Mouse (Mus musculus) C2C12 (cell line): ENCODE measurements around the gene Slc15a2. TPM values are rescaled to one million over a fixed set of nuclear protein-coding genes. Genes with fewer than 3 reads are reported as not detected.

Experiments
- H3K27me3 ChIP-seq: one replicate; pipeline ENCODE4 v1.6.1; 2011; ENCODE audit not compliant: control insufficient read depth, insufficient read depth, insufficient read length
- H3K36me3 ChIP-seq: one replicate; pipeline ENCODE4 v1.6.1; 2011; ENCODE audit not compliant: control insufficient read depth, insufficient read depth
- H3K4me3 ChIP-seq: one replicate; pipeline ENCODE4 v1.5.1; 2011; ENCODE audit warnings: mild to moderate bottlenecking, control low read depth; ENCODE audit not compliant: poor library complexity, insufficient read depth, severe bottlenecking
- H3K79me2 ChIP-seq: one replicate; pipeline ENCODE4 v1.6.1; 2011; ENCODE audit not compliant: control insufficient read depth, insufficient read depth
- H3K79me3 ChIP-seq: one replicate; pipeline ENCODE4 v1.6.1; 2011; ENCODE audit warnings: low read depth, control low read depth
- H3ac ChIP-seq: one replicate; pipeline ENCODE3; 2011; ENCODE audit warnings: low read depth; ENCODE audit not compliant: control insufficient read depth, insufficient read length
- CEBPB ChIP-seq: IDR thresholded peaks from one replicate; pipeline ENCODE4 v1.6.1; 2011; ENCODE audit warnings: low read depth, mild to moderate bottlenecking, control low read depth, moderate library complexity
- CTCF ChIP-seq: IDR thresholded peaks from one replicate; pipeline ENCODE4 v1.5.1; 2011; ENCODE audit not compliant: control insufficient read depth, insufficient read depth, insufficient read length
- FOSL1 ChIP-seq: IDR thresholded peaks from one replicate; pipeline ENCODE4 v1.8.0; 2011; ENCODE audit warnings: mild to moderate bottlenecking, low read length; ENCODE audit not compliant: poor library complexity, insufficient read depth, severe bottlenecking
- MAX ChIP-seq: IDR thresholded peaks from one replicate; pipeline ENCODE4 v1.6.1; 2011; ENCODE audit warnings: mild to moderate bottlenecking, control low read depth
- MYOD1 ChIP-seq: IDR thresholded peaks from one replicate; pipeline ENCODE4 v1.6.1; 2011; ENCODE audit warnings: low read depth; ENCODE audit not compliant: control insufficient read depth, insufficient read length
- MYOG ChIP-seq: IDR thresholded peaks from one replicate; pipeline ENCODE4 v1.6.1; 2011; ENCODE audit not compliant: control insufficient read depth, insufficient read length; ENCODE audit errors: extremely low read depth
- USF1 ChIP-seq: IDR thresholded peaks from one replicate; pipeline ENCODE4 v1.6.1; 2011; ENCODE audit warnings: low read depth, mild to moderate bottlenecking, control low read depth, moderate library complexity
- polyA plus RNA-seq: library from polyadenylated mRNA; unstranded; fragments of >200 nt; fragmentation: generic; extraction: Trizol; gene quantifications from one replicate; pipeline ENCODE4 v1.2.1, GENCODE M21; 2012; ENCODE audit warnings: missing spikeins

Gene Slc15a2
- polyA plus RNA-seq, 1 experiment: not detected

DNA sequence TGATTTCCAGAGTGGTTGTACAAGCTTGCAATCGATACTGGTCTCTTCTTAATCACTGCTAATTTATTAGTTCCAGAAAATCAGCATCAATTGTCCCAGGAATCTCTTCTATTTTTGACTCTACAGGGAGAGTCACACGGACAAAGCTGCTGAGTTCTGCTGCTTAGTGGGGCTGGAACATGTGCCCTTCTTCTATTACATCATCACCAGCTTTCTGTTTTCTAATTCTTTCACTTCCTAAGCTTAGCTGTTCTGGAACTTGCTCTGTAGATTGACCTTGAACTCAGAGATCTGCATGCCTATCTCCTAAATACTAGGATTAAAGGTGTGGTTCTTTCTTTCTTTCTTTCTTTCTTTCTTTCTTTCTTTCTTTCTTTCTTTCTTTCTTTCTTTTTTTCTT is 13.6 kb upstream of the Slc15a2 start:
- no peak for TF ChIP-seq MYOD1
- TF ChIP-seq MAX: no peak
- no peak for TF ChIP-seq CEBPB
- no peak for TF ChIP-seq MYOG
- no peak for TF ChIP-seq FOSL1
- no peak for TF ChIP-seq USF1
- no peak for TF ChIP-seq CTCF
- Histone ChIP-seq H3K27me3 (no peaks in the 10 kb centered on the region), H3K36me3 (no peaks in the 10 kb centered on the region), H3ac (no peak overlapping the region), H3K79me3 (no peaks in the 10 kb centered on the region), H3K4me3 (no peak overlapping the region), H3K79me2 (no peaks in the 10 kb centered on the region)

DNA sequence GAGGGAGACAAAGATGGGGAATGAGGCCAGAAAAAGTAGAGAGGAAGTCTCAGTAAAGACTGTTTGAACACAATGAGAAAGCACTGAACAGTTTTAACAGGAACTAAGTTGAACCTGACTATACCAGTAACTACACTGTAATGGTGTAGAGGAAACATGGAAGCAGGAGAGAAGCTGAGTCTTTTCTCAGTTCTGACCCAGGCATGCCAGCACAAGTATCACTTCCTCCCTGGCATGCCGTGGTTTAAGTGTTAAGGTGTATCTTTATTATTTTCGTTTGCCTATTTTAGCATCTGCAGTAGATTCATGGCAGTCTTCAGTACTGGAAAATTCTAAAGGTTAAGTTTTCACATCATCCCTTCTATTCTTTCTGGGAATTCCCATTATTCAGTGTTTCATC is 10.2 kb upstream of the Slc15a2 start:
- H3ac ChIP-seq: no peak overlapping the region
- H3K36me3 ChIP-seq: no peaks in the 10 kb centered on the region
- TF ChIP-seq MAX: no peak
- TF ChIP-seq MYOD1: no peak
- TF ChIP-seq MYOG: no peak
- no peak for TF ChIP-seq CTCF
- TF ChIP-seq FOSL1: no peak
- TF ChIP-seq USF1: no peak
- no peak for TF ChIP-seq CEBPB
- H3K4me3 ChIP-seq: no peak overlapping the region
- H3K79me3 ChIP-seq: no peaks in the 10 kb centered on the region
- no peaks in the 10 kb centered on the region for H3K79me2 ChIP-seq
- H3K27me3 ChIP-seq: no peaks in the 10 kb centered on the region

DNA sequence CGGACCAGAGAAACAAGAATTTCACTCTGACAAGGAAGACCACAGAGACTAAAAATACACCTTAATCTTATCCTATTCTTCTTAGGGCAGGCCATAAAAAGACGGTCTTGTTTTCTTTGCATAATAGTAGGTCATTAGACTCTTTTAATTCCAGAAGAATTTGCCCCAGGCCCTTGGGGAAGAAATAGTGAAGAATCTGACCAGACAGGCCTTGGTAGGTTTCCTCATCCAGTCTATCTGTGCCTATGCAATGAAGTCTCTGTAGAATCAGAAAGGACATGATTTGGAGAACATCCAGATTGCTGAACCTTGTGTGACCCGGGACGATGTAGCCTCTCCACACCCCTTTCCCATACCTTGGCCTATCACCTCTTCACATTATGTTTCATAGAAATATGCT is 5.4 kb upstream of the Slc15a2 start:
- Histone ChIP-seq H3ac (no peak overlapping the region), H3K27me3 (no peaks in the 10 kb centered on the region), H3K36me3 (no peaks in the 10 kb centered on the region), H3K79me3 (no peaks in the 10 kb centered on the region), H3K79me2 (no peaks in the 10 kb centered on the region), H3K4me3 (no peak overlapping the region)
- no peak for TF ChIP-seq MYOD1
- TF ChIP-seq MYOG: no peak
- TF ChIP-seq CTCF: no peak
- no peak for TF ChIP-seq CEBPB
- no peak for TF ChIP-seq MAX
- no peak for TF ChIP-seq FOSL1
- no peak for TF ChIP-seq USF1

DNA sequence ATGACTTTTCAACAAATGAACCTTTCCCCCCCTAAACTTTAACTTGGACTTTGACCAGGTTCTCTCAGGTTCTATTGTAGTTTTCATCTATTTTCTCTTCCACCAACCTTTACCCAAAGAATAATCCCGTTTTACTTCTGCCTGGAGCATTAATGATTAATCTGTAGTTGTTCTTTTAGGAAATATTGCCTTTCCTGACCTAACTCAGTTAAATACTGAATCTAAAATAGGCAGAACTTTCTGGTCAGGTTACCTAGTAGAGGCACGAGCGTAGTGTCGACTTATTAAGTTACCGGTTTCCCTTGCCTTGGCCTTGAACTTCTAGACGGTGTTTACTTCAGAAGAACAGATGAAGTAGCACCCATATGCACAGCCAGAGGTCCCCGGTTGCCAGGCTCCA is 1.7 kb upstream of the Slc15a2 start:
- H3K4me3 ChIP-seq: no peak overlapping the region
- H3K79me3 ChIP-seq: no peaks in the 10 kb centered on the region
- H3K27me3 ChIP-seq: no peaks in the 10 kb centered on the region
- H3K79me2 ChIP-seq: no peaks in the 10 kb centered on the region
- no peaks in the 10 kb centered on the region for H3K36me3 ChIP-seq
- no peak overlapping the region for H3ac ChIP-seq
- TF ChIP-seq MYOG: no peak
- TF ChIP-seq CEBPB: no peak
- TF ChIP-seq MYOD1: no peak
- TF ChIP-seq MAX: no peak
- no peak for TF ChIP-seq FOSL1
- no peak for TF ChIP-seq CTCF
- TF ChIP-seq USF1: no peak

DNA sequence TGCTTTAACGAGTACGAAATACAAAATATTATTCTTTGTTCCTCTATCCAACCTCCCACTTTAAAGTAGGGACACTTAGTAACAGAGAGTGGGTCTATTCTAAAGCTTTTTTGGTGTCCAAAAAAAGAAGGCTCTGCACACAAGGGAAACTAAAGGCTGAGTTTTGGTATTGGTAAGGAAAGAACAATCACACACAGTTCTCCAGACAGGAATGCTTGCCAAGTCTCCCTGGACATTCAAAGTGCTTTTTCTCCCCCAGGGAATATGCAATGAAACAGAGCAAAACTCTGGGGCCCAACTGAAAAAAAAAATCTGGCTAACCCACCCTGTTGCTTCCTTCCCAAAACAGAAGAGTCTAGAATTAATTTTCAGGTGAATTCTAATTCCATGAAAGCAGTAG is 616 bp downstream of the Slc15a2 start:
- Histone ChIP-seq H3ac (no peak overlapping the region), H3K79me2 (no peaks in the 10 kb centered on the region), H3K27me3 (no peaks in the 10 kb centered on the region), H3K4me3 (no peak overlapping the region), H3K79me3 (no peaks in the 10 kb centered on the region), H3K36me3 (no peaks in the 10 kb centered on the region)
- TF ChIP-seq MYOD1 (no peak), FOSL1 (no peak), MYOG (no peak), MAX (no peak), CTCF (no peak), CEBPB (no peak), USF1 (no peak)

DNA sequence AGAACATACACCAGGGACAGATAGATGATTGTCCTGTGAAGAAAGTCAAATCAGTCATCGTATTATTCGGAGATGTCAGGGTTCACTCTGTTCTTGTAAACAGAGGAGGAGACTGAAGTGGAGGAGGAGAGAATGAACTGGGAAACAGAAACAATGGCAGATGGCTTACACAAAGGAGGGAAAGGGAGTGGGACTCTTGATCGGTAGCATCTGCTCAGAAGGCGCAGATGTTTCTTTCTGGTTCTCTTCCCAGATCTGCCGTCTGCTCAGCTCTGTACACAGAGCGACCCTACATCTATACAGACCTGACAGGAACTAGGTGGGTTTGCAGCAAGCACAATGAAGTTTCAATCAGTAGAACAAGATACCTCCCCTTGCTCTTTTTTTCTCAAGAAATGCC is 9.1 kb downstream of the Slc15a2 start:
- Histone ChIP-seq H3K4me3 (no peak overlapping the region), H3K79me2 (no peaks in the 10 kb centered on the region), H3ac (no peak overlapping the region), H3K79me3 (no peaks in the 10 kb centered on the region), H3K36me3 (no peaks in the 10 kb centered on the region), H3K27me3 (no peaks in the 10 kb centered on the region)
- TF ChIP-seq MYOD1 (no peak), FOSL1 (no peak)

DNA sequence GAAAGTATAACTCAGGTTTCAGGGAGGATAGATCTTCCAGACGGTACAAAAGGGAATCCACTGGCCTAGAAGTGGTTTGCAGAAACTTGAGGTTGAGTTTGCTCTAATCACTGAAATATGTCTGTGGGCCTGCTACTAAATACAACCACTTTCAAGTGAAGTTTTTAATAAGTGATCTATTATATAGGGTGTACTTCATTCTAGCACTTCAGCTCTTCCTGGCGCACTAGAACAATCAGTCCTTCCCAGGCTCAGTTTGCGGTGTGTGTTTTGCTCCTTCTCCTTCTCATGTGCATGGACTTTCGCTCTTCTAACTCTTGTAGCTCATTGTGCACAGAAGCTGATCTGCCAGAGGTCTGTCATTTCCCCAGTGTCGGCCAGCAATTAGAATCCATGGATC is 11.8 kb downstream of the Slc15a2 start:
- Histone ChIP-seq H3K36me3 (no peaks in the 10 kb centered on the region), H3ac (no peak overlapping the region), H3K4me3 (no peak overlapping the region), H3K79me2 (no peaks in the 10 kb centered on the region), H3K79me3 (no peaks in the 10 kb centered on the region), H3K27me3 (no peaks in the 10 kb centered on the region)
- TF ChIP-seq MYOD1: no peak
- TF ChIP-seq FOSL1: no peak
- no peak for TF ChIP-seq CEBPB
- TF ChIP-seq MYOG: no peak
- no peak for TF ChIP-seq USF1
- no peak for TF ChIP-seq CTCF
- no peak for TF ChIP-seq MAX
